ENCODE assay signal across 8 mouse cellular contexts in the genomic region with DNA sequence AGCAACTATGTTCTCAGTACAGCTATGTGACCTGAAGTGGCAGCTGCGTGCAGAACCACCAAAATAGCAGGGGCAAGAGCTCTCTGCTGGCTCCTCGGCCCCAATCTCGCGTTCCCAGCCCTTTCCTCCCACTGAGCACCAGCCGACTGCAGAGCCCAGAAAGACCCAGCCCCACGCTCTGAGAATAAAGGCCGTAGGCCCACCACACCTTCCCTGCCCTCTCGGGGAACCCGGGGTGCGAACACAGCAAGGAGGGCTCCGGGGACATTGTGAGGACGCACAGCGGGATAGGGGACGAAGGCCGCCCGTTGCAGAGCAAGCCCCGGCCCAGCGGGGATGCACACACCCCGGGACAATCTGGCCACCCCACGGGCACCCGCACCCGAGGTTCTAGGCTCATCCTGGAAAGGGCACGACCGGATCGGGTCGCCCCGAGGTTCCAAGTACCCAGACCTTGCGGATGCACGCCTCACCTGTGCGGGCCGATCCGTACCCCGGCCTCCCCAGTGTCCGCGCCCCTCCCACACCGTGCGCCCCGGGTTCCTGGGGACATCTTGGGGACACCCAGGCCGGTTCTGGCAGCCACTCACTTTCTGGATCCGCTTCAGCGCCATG. TPM values are rescaled to one million over a fixed set of nuclear protein-coding genes. Genes with fewer than 3 reads are reported as not detected.
DNase-seq lines count a peak whose midpoint lies in the region; ATAC-seq and TF ChIP-seq lines count a peak whose summit lies in the region.

No protein-coding gene starts in this region.

- peak overlapping the region; percentile 16; the same call in 1 of the 2 replicates for H3K27ac ChIP-seq in bone marrow, adult 2 months (ENCODE audit: control insufficient read depth, insufficient read depth, low read depth, low read length, poor library complexity)
- H3K27ac ChIP-seq in forebrain, embryonic 13.5 days, result peak overlapping the region; percentile 89
- peak overlapping the region; percentile 87 for H3K27ac ChIP-seq in hindbrain, embryonic 12.5 days
- no peak overlapping the region for H3K27ac ChIP-seq in small intestine, adult 2 months (ENCODE audit: insufficient read depth, low read depth, low read length)

- peak; percentile 83 for ATAC-seq in forebrain, embryonic 13.5 days
- peak; percentile 88 for ATAC-seq in hindbrain, embryonic 12.5 days (ENCODE audit: low FRiP score)

- H3K36me3 ChIP-seq in forebrain, embryonic 13.5 days (ENCODE audit: poor library complexity, severe bottlenecking), result peaks cover 4% of the 10 kb centered on the region; the same call in 1 of the 2 replicates
- 0 out of 2 replicates have a peak, but pooled peaks cover 4% of the 10 kb centered on the region for H3K36me3 ChIP-seq in hindbrain, embryonic 12.5 days
- H3K36me3 ChIP-seq in small intestine, adult 2 months (ENCODE audit: control insufficient read depth, insufficient read depth, low read length), result peaks cover 2% of the 10 kb centered on the region; the same call in 1 of the 2 replicates

- H3K27me3 ChIP-seq in forebrain, embryonic 13.5 days, result 0 out of 2 replicates have a peak, but pooled peaks cover 5% of the 10 kb centered on the region
- H3K27me3 ChIP-seq in hindbrain, embryonic 12.5 days, result peaks cover 6% of the 10 kb centered on the region; the same call in 1 of the 2 replicates
- H3K27me3 ChIP-seq in small intestine, adult 2 months (ENCODE audit: control insufficient read depth, insufficient read depth, low read length), result no peaks in the 10 kb centered on the region

- DNase-seq in ovary, postnatal 14 days (ENCODE audit: low spot score), result peak; percentile 16
- no peak for DNase-seq in ovary, postnatal 10 days (ENCODE audit: low spot score)
- peak; percentile 7 for DNase-seq in lung, postnatal 14 days
- no peak for DNase-seq in adrenal gland, postnatal 10 days

- H3K4me2 ChIP-seq in forebrain, embryonic 13.5 days, result peak overlapping the region; percentile 66
- peak overlapping the region; percentile 66 for H3K4me2 ChIP-seq in hindbrain, embryonic 12.5 days (replicated peaks)

- TF ChIP-seq CTCF in bone marrow, adult 2 months (IDR thresholded peaks at IDR 0.05; ENCODE audit: control insufficient read depth, insufficient read depth, low read length), result no peak
- TF ChIP-seq CTCF in small intestine, adult 2 months (IDR thresholded peaks at IDR 0.05; ENCODE audit: extremely low read depth, insufficient read length, insufficient replicate concordance, low read depth, low read length), result no peak

- H3K4me3 ChIP-seq in bone marrow, adult 2 months (replicated peaks; ENCODE audit: control insufficient read depth, low read depth, low read length), result peak overlapping the region; percentile 65
- peak overlapping the region; percentile 95 for H3K4me3 ChIP-seq in forebrain, embryonic 13.5 days
- peak overlapping the region; percentile 97 for H3K4me3 ChIP-seq in hindbrain, embryonic 12.5 days
- peak overlapping the region; percentile 95 for H3K4me3 ChIP-seq in small intestine, adult 2 months (ENCODE audit: low read depth, low read length)

- peak overlapping the region; percentile 98 for H3K9ac ChIP-seq in forebrain, embryonic 13.5 days
- peak overlapping the region; percentile 95 for H3K9ac ChIP-seq in hindbrain, embryonic 12.5 days

- no peaks in the 10 kb centered on the region; the same call in 1 of the 2 replicates for H3K4me1 ChIP-seq in bone marrow, adult 2 months (ENCODE audit: control insufficient read depth, insufficient read depth, low read length)
- peaks cover 39% of the 10 kb centered on the region for H3K4me1 ChIP-seq in forebrain, embryonic 13.5 days
- H3K4me1 ChIP-seq in hindbrain, embryonic 12.5 days, result peaks cover 35% of the 10 kb centered on the region
- peaks cover 3% of the 10 kb centered on the region for H3K4me1 ChIP-seq in small intestine, adult 2 months (ENCODE audit: control insufficient read depth, insufficient read depth, insufficient read length, low read length)

- TF ChIP-seq POLR2A in bone marrow, adult 2 months (IDR thresholded peaks at IDR 0.05; ENCODE audit: borderline replicate concordance, control insufficient read depth, low read depth, low read length), result no peak
- TF ChIP-seq POLR2A in small intestine, adult 2 months (IDR thresholded peaks at IDR 0.05; ENCODE audit: low read depth, low read length), result no peak

- WGBS in bone marrow, adult 2 months, result 1% methylated on average over 36 of the region's 41 CpGs
- under 1% methylated on average over 41 of the region's 41 CpGs for WGBS in forebrain, embryonic 13.5 days
- under 1% methylated on average over 41 of the region's 41 CpGs for WGBS in hindbrain, embryonic 12.5 days
- WGBS in small intestine, adult 2 months, result under 1% methylated on average over 40 of the region's 41 CpGs

- H3K9me3 ChIP-seq in forebrain, embryonic 13.5 days (replicated peaks), result no peaks in the 10 kb centered on the region
- H3K9me3 ChIP-seq in hindbrain, embryonic 12.5 days (replicated peaks), result no peaks in the 10 kb centered on the region

RNA-seq across cellular contexts. Expression of a gene that starts 0.4 kb away (rescaled TPM):
- polyA plus RNA-seq in bone marrow, adult 2 months (2011; ENCODE audit: insufficient read depth, insufficient read length, low replicate concordance, missing spikeins), result 9.0 and 18.1 TPM in 2 replicates
- polyA plus RNA-seq in forebrain, embryonic 13.5 days (2015; fragmentation: Nextera tagmentation; extraction: Ambion mirVana), result 142 and 155 TPM in 2 replicates
- 146 and 171 TPM in 2 replicates for polyA plus RNA-seq in hindbrain, embryonic 12.5 days (2016; fragmentation: Nextera tagmentation; extraction: Ambion mirVana)
- 10.2 and 18.4 TPM in 2 replicates for polyA plus RNA-seq in small intestine, adult 2 months (2012; rRNA removed)
- total RNA-seq in adrenal gland, postnatal 10 days (2021), result 10 to 100 TPM; 18.9 to 27.0 TPM

RNA-seq across cellular contexts. Expression of a gene that starts 46.5 kb away (rescaled TPM):
- polyA plus RNA-seq in bone marrow, adult 2 months (2011; ENCODE audit: insufficient read depth, insufficient read length, low replicate concordance, missing spikeins), result 22.9 and 32.5 TPM in 2 replicates
- polyA plus RNA-seq in forebrain, embryonic 13.5 days (2015; fragmentation: Nextera tagmentation; extraction: Ambion mirVana), result 75.8 and 78.5 TPM in 2 replicates
- polyA plus RNA-seq in hindbrain, embryonic 12.5 days (2016; fragmentation: Nextera tagmentation; extraction: Ambion mirVana), result 70.6 and 84.4 TPM in 2 replicates
- polyA plus RNA-seq in small intestine, adult 2 months (2012; rRNA removed), result 2.3 and 4.7 TPM in 2 replicates
- total RNA-seq in adrenal gland, postnatal 10 days (2021), result 10 to 100 TPM; 71.2 to 72.0 TPM

Comparison
In these comparisons a context has a peak if more than half of its experiments do, and no peak if none do; other contexts are left out.
1. DNase-seq: peak in ovary, postnatal 14 days (single experiment) and lung, postnatal 14 days (single experiment); none in ovary, postnatal 10 days (single experiment) and adrenal gland, postnatal 10 days (single experiment).
2. Peak in every context shown above with its lines, with median percentiles within 50 percentile points of each other: H3K4me3 ChIP-seq.